Mouse (Mus musculus): ENCODE measurements at regions not wholly inside any gene's neighbourhood (a gene's known extent, or its start where the extent isn't known, plus 50 kb on each side); places are given as distances from the start of the nearest gene placed in this dataset.

DNA sequence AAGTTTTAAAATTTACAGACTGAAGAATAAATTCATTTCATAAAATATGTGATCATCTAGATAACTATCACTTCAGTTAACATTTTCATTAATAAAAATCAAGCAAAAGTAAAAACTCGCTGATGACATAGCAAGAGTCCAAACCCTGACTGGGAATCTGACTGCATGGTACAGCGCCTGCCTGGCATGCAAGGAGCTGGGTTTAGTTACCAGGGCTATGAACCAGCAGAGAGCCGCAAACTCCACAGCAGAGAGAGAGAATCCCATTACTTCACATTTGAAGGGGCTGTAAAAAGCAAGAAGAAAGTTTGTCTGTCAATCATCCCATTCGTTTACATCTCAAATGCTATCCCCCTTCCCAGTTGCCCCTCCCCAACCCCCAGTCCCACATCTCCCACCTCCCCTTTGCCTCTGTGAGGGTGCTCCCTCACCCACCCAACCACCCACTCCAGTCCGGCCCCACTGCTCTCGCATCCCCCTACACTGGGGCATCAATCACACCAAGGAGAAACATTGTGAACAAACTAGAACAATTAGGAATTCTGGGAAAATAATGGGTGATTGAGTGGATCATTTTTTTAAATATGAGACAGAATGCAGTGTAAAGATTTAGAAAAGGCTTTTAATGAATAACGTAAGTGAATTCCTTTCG, 487.6 kb downstream of the Efna5 start:
- H3K9me3 ChIP-seq (ENCODE audit: low read length): no peaks in the 10 kb centered on the region
- H3K4me3 ChIP-seq (ENCODE audit: low read depth, low read length): no peak overlapping the region
- H3K27me3 ChIP-seq (ENCODE audit: insufficient read depth, low read length): no peaks in the 10 kb centered on the region
- WGBS (ENCODE audit: insufficient replicate concordance): 83% methylated on average over 8 of the region's 8 CpGs
- H3K4me2 ChIP-seq (ENCODE audit: low read depth, low read length): no peak overlapping the region
- no peak for ATAC-seq
- DNase-seq: no peak
- no peak overlapping the region for H3K9ac ChIP-seq (replicated peaks)
- TF ChIP-seq CTCF (IDR thresholded peaks at IDR 0.05; ENCODE audit: low read depth) (no peak), EP300 (IDR thresholded peaks at IDR 0.05; ENCODE audit: low read depth) (no peak)
- H3K27ac ChIP-seq (ENCODE audit: low read depth): no peak overlapping the region
- no peaks in the 10 kb centered on the region for H3K4me1 ChIP-seq (ENCODE audit: insufficient read depth)
- H3K36me3 ChIP-seq (replicated peaks; ENCODE audit: insufficient read depth, low read length): no peaks in the 10 kb centered on the region

DNA sequence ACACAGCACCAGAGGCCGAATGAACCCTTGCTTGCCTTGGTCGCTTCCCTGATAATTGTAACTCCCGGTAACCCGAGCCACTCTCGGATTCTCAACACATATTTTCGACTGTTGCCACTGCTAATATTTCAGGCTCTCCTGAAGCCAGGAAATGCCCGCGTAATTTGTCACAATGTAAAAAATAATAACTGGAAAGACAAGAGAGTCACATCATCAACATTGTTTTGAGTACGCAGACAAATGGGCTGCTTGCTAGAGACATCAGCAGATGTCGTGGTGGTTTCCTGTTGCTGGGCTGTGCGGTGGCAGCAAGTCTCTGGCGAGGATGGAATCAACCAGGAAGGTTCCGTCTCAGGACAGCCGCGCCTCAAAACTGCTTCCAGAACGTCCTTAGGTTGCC, 497.1 kb downstream of the Efna5 start:
- 56% methylated on average over 16 of the region's 16 CpGs for WGBS (ENCODE audit: insufficient replicate concordance)
- Histone ChIP-seq H3K9me3 (ENCODE audit: low read length) (no peaks in the 10 kb centered on the region), H3K4me1 (ENCODE audit: insufficient read depth) (no peaks in the 10 kb centered on the region), H3K36me3 (replicated peaks; ENCODE audit: insufficient read depth, low read length) (no peaks in the 10 kb centered on the region), H3K4me2 (ENCODE audit: low read depth, low read length) (no peak overlapping the region), H3K9ac (replicated peaks) (no peak overlapping the region), H3K4me3 (ENCODE audit: low read depth, low read length) (no peak overlapping the region), H3K27ac (ENCODE audit: low read depth) (no peak overlapping the region), H3K27me3 (ENCODE audit: insufficient read depth, low read length) (no peaks in the 10 kb centered on the region)
- DNase-seq (no peak), ATAC-seq (no peak)
- TF ChIP-seq CTCF (IDR thresholded peaks at IDR 0.05; ENCODE audit: low read depth) (no peak), EP300 (IDR thresholded peaks at IDR 0.05; ENCODE audit: low read depth) (no peak)

DNA sequence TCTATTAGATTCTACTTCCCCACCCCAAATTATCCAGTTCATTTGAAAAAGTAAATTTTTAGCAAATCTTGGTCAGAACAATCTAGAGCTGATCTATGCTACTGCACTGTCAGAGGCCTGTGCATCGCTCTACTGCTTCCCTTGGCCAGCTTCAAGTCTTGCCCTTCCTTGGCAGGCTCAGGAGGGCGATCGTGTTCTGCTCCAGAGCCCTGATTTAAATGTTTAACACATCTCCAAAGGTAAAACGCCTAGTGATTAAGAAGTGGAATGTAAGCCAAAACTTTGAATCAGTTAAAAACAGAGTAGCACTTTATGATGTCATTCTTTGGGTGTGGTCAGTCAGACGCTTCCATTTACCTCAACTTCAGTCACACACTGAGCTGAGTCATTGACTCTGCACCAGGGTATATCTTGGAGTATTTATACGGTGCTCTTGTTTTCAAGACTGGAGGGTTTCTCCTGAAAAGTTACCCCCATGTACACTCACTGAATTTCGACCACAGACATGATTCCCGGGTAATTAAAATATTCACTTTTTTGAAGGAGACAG, 502.2 kb downstream of the Efna5 start:
- TF ChIP-seq EP300 (IDR thresholded peaks at IDR 0.05; ENCODE audit: low read depth) (no peak), CTCF (IDR thresholded peaks at IDR 0.05; ENCODE audit: low read depth) (no peak)
- Histone ChIP-seq H3K36me3 (replicated peaks; ENCODE audit: insufficient read depth, low read length) (no peaks in the 10 kb centered on the region), H3K27me3 (ENCODE audit: insufficient read depth, low read length) (no peaks in the 10 kb centered on the region), H3K9me3 (ENCODE audit: low read length) (no peaks in the 10 kb centered on the region), H3K4me1 (ENCODE audit: insufficient read depth) (no peaks in the 10 kb centered on the region), H3K4me3 (ENCODE audit: low read depth, low read length) (no peak overlapping the region), H3K4me2 (ENCODE audit: low read depth, low read length) (no peak overlapping the region), H3K9ac (replicated peaks) (no peak overlapping the region), H3K27ac (ENCODE audit: low read depth) (no peak overlapping the region)
- DNase-seq (no peak), ATAC-seq (no peak)
- 73% methylated on average over 8 of the region's 8 CpGs for WGBS (ENCODE audit: insufficient replicate concordance)

DNA sequence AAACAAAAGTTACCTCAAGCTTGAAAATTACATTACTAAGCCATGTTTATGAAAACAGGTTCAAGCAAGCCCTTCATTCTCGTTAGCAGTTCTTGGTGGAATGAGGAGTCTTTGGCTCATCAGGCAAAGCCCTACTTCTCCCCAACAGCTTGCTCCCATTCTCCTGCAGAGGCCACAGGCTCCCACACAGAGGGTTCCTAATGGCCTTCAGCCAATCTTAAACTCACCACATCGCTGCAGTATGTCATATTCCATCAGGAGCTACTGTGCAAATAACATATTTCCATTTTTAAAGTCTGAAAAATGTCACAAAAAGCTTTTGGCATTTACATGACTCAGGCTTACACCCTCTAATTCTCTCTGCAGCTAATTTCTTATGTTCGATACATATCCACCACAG, 512.0 kb downstream of the Efna5 start:
- Histone ChIP-seq H3K4me2 (ENCODE audit: low read depth, low read length) (no peak overlapping the region), H3K4me3 (ENCODE audit: low read depth, low read length) (no peak overlapping the region), H3K27me3 (ENCODE audit: insufficient read depth, low read length) (no peaks in the 10 kb centered on the region), H3K27ac (ENCODE audit: low read depth) (no peak overlapping the region), H3K9ac (replicated peaks) (no peak overlapping the region), H3K36me3 (replicated peaks; ENCODE audit: insufficient read depth, low read length) (no peaks in the 10 kb centered on the region), H3K4me1 (ENCODE audit: insufficient read depth) (no peaks in the 10 kb centered on the region), H3K9me3 (ENCODE audit: low read length) (no peaks in the 10 kb centered on the region)
- ATAC-seq: no peak
- no peak for TF ChIP-seq CTCF (IDR thresholded peaks at IDR 0.05; ENCODE audit: low read depth)
- no peak for TF ChIP-seq EP300 (IDR thresholded peaks at IDR 0.05; ENCODE audit: low read depth)
- no peak for DNase-seq
- WGBS (ENCODE audit: insufficient replicate concordance): 68% methylated on average over 3 of the region's 3 CpGs

DNA sequence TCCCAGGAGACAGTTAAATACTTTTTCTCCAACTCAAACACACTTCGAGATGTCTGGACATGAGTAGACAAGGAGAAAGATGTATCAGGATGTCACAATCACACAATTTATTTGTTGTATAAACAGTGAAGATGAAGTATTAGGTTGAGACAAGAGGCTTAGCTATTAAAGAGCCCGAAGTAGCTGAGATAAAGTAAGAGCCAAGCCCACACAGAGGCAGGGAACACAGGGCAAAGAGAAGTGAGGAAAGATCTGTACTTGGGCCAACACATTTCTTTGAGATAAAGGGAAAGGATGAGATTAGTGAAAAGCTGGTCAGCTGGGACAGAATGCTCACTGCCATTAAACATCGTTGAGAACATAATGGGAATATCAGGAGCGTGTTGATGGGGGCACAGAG, 513.2 kb downstream of the Efna5 start:
- 55% methylated on average over 4 of the region's 4 CpGs for WGBS (ENCODE audit: insufficient replicate concordance)
- H3K36me3 ChIP-seq (replicated peaks; ENCODE audit: insufficient read depth, low read length): no peaks in the 10 kb centered on the region
- H3K9ac ChIP-seq (replicated peaks): no peak overlapping the region
- H3K27ac ChIP-seq (ENCODE audit: low read depth): no peak overlapping the region
- ATAC-seq: no peak
- H3K4me2 ChIP-seq (ENCODE audit: low read depth, low read length): no peak overlapping the region
- TF ChIP-seq CTCF (IDR thresholded peaks at IDR 0.05; ENCODE audit: low read depth) (no peak), EP300 (IDR thresholded peaks at IDR 0.05; ENCODE audit: low read depth) (no peak)
- no peak for DNase-seq
- no peaks in the 10 kb centered on the region for H3K27me3 ChIP-seq (ENCODE audit: insufficient read depth, low read length)
- no peak overlapping the region for H3K4me3 ChIP-seq (ENCODE audit: low read depth, low read length)
- H3K9me3 ChIP-seq (ENCODE audit: low read length): no peaks in the 10 kb centered on the region
- no peaks in the 10 kb centered on the region for H3K4me1 ChIP-seq (ENCODE audit: insufficient read depth)

DNA sequence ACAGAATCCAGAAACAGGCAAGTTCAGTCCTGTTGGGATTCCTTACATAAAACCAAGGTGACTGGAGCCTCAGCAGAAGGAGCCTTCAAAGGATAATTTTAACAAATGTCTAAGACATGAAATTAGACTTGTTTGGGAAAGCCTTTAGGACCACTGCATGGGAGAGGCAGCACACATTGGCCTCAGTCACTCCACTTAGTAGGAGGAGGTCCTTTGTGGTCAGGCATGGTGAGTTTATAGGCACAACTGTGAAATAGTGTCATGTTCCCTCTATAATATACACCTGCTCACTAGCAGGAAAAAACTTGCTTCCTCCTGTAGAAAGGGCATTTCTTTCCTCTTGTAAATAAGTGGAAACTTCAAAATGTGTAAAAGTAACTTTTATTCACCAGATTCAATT, 522.8 kb downstream of the Efna5 start:
- Histone ChIP-seq H3K4me1 (ENCODE audit: insufficient read depth) (no peaks in the 10 kb centered on the region), H3K27me3 (ENCODE audit: insufficient read depth, low read length) (no peaks in the 10 kb centered on the region), H3K27ac (ENCODE audit: low read depth) (no peak overlapping the region), H3K9ac (replicated peaks) (no peak overlapping the region), H3K4me2 (ENCODE audit: low read depth, low read length) (no peak overlapping the region), H3K4me3 (ENCODE audit: low read depth, low read length) (no peak overlapping the region), H3K9me3 (ENCODE audit: low read length) (no peaks in the 10 kb centered on the region), H3K36me3 (replicated peaks; ENCODE audit: insufficient read depth, low read length) (no peaks in the 10 kb centered on the region)
- ATAC-seq: no peak
- TF ChIP-seq EP300 (IDR thresholded peaks at IDR 0.05; ENCODE audit: low read depth): no peak
- TF ChIP-seq CTCF (IDR thresholded peaks at IDR 0.05; ENCODE audit: low read depth): no peak
- DNase-seq: no peak

Measured in liver, postnatal 0 days (tissue).